Mouse (Mus musculus): Measurements from ENCODE around the gene Stx5a. TPM values are rescaled to one million over a fixed set of nuclear protein-coding genes. Genes with fewer than 3 reads are reported as not detected.

Stx5a gene
- polyA plus RNA-seq (2015; fragmentation: Nextera tagmentation; extraction: Ambion mirVana), result 150 and 154 TPM in 2 replicates

GRCm38 (mm10) chr19:8741243-8741869, at the start of gene Stx5a:
Gene Stx5a, plus strand, starts transcription at chr19:8741413.
- no peaks in the 10 kb centered on the region for H3K27me3 ChIP-seq (ENCODE audit: insufficient read depth, low read length)
- H3K27ac ChIP-seq (ENCODE audit: low read length), result peak within 1 kb of the TSS; percentile 98
- WGBS, result under 1% methylated on average over 36 of the region's 36 CpGs
- no peaks in the 10 kb centered on the region for H3K9me3 ChIP-seq (ENCODE audit: low read length)
- peak within 1 kb of the TSS; percentile 89 for H3K4me3 ChIP-seq (ENCODE audit: low read length)
- ATAC-seq (ENCODE audit: low FRiP score, low TSS enrichment), result peak; percentile 98
- peaks cover 50% of the 10 kb centered on the region for H3K36me3 ChIP-seq (ENCODE audit: insufficient read depth, low read length)
- H3K4me2 ChIP-seq (replicated peaks; ENCODE audit: low read depth, low read length), result peak within 1 kb of the TSS; percentile 99
- H3K9ac ChIP-seq (replicated peaks; ENCODE audit: low read length), result peak within 1 kb of the TSS; percentile 87
- peaks cover 29% of the 10 kb centered on the region for H3K4me1 ChIP-seq (ENCODE audit: insufficient read depth, low read length)

GRCm38 (mm10) chr19:8691871-8692539, 49.2 kb upstream of the Stx5a start:
- 60% methylated on average over 9 of the region's 9 CpGs for WGBS
- ATAC-seq (ENCODE audit: low FRiP score, low TSS enrichment), result no peak
- no peaks in the 10 kb centered on the region for H3K9me3 ChIP-seq (ENCODE audit: low read length)

GRCm38 (mm10) chr19:8692740-8693139, 48.5 kb upstream of the Stx5a start:
- no peak for ATAC-seq (ENCODE audit: low FRiP score, low TSS enrichment)

More at GRCm38 (mm10) chr19:8691871-8692539, 49.2 kb upstream of the Stx5a start:
- H3K9ac ChIP-seq (replicated peaks; ENCODE audit: low read length), result no peak overlapping the region
- no peaks in the 10 kb centered on the region for H3K36me3 ChIP-seq (ENCODE audit: insufficient read depth, low read length)
- no peaks in the 10 kb centered on the region for H3K4me1 ChIP-seq (ENCODE audit: insufficient read depth, low read length)
- H3K4me2 ChIP-seq (replicated peaks; ENCODE audit: low read depth, low read length), result no peak overlapping the region
- H3K27ac ChIP-seq (ENCODE audit: low read length), result no peak overlapping the region
- H3K27me3 ChIP-seq (ENCODE audit: insufficient read depth, low read length), result no peaks in the 10 kb centered on the region
- H3K4me3 ChIP-seq (ENCODE audit: low read length), result no peak overlapping the region

GRCm38 (mm10) chr19:8695330-8695729, 45.9 kb upstream of the Stx5a start:
- Histone ChIP-seq H3K27ac (ENCODE audit: low read length) (no peak overlapping the region), H3K27me3 (ENCODE audit: insufficient read depth, low read length) (no peaks in the 10 kb centered on the region), H3K9me3 (ENCODE audit: low read length) (no peaks in the 10 kb centered on the region), H3K4me3 (ENCODE audit: low read length) (no peak overlapping the region), H3K4me1 (ENCODE audit: insufficient read depth, low read length) (no peaks in the 10 kb centered on the region), H3K9ac (replicated peaks; ENCODE audit: low read length) (0 out of 2 replicates have a peak overlapping the region, but pooled peaks have one; percentile 6), H3K4me2 (replicated peaks; ENCODE audit: low read depth, low read length) (no peak overlapping the region), H3K36me3 (ENCODE audit: insufficient read depth, low read length) (no peaks in the 10 kb centered on the region)
- 58% methylated on average over 6 of the region's 6 CpGs for WGBS
- ATAC-seq (ENCODE audit: low FRiP score, low TSS enrichment), result peak; percentile 73; the same call in 1 of the 2 replicates

More at GRCm38 (mm10) chr19:8692740-8693139, 48.5 kb upstream of the Stx5a start:
- H3K9ac ChIP-seq (replicated peaks; ENCODE audit: low read length), result no peak overlapping the region
- H3K4me1 ChIP-seq (ENCODE audit: insufficient read depth, low read length), result no peaks in the 10 kb centered on the region
- WGBS, result 79% methylated on average over 5 of the region's 5 CpGs
- H3K27me3 ChIP-seq (ENCODE audit: insufficient read depth, low read length), result no peaks in the 10 kb centered on the region
- no peak overlapping the region for H3K27ac ChIP-seq (ENCODE audit: low read length)
- no peak overlapping the region for H3K4me2 ChIP-seq (replicated peaks; ENCODE audit: low read depth, low read length)
- no peaks in the 10 kb centered on the region for H3K9me3 ChIP-seq (ENCODE audit: low read length)
- no peaks in the 10 kb centered on the region for H3K36me3 ChIP-seq (ENCODE audit: insufficient read depth, low read length)
- H3K4me3 ChIP-seq (ENCODE audit: low read length), result no peak overlapping the region

GRCm38 (mm10) chr19:8699652-8700051, 41.6 kb upstream of the Stx5a start:
- WGBS, result 82% methylated on average over 9 of the region's 9 CpGs
- no peaks in the 10 kb centered on the region for H3K36me3 ChIP-seq (ENCODE audit: insufficient read depth, low read length)
- H3K4me3 ChIP-seq (ENCODE audit: low read length), result no peak overlapping the region
- H3K4me1 ChIP-seq (ENCODE audit: insufficient read depth, low read length), result peaks cover 7% of the 10 kb centered on the region
- H3K27ac ChIP-seq (ENCODE audit: low read length), result no peak overlapping the region
- no peaks in the 10 kb centered on the region for H3K9me3 ChIP-seq (ENCODE audit: low read length)
- no peaks in the 10 kb centered on the region for H3K27me3 ChIP-seq (ENCODE audit: insufficient read depth, low read length)
- no peak overlapping the region for H3K9ac ChIP-seq (replicated peaks; ENCODE audit: low read length)
- H3K4me2 ChIP-seq (replicated peaks; ENCODE audit: low read depth, low read length), result no peak overlapping the region
- no peak for ATAC-seq (ENCODE audit: low FRiP score, low TSS enrichment)

GRCm38 (mm10) chr19:8702458-8702857, 38.8 kb upstream of the Stx5a start:
- Histone ChIP-seq H3K4me2 (replicated peaks; ENCODE audit: low read depth, low read length) (no peak overlapping the region), H3K9me3 (ENCODE audit: low read length) (no peaks in the 10 kb centered on the region), H3K4me3 (ENCODE audit: low read length) (no peak overlapping the region), H3K9ac (replicated peaks; ENCODE audit: low read length) (no peak overlapping the region), H3K36me3 (ENCODE audit: insufficient read depth, low read length) (peaks cover 8% of the 10 kb centered on the region), H3K4me1 (ENCODE audit: insufficient read depth, low read length) (peaks cover 7% of the 10 kb centered on the region), H3K27ac (ENCODE audit: low read length) (peak overlapping the region; percentile 43; the same call in 1 of the 2 replicates), H3K27me3 (ENCODE audit: insufficient read depth, low read length) (no peaks in the 10 kb centered on the region)
- no peak for ATAC-seq (ENCODE audit: low FRiP score, low TSS enrichment)
- 57% methylated on average over 3 of the region's 3 CpGs for WGBS

GRCm38 (mm10) chr19:8703571-8703970, 37.6 kb upstream of the Stx5a start:
- H3K9me3 ChIP-seq (ENCODE audit: low read length), result no peaks in the 10 kb centered on the region
- H3K4me2 ChIP-seq (replicated peaks; ENCODE audit: low read depth, low read length), result no peak overlapping the region
- peaks cover 7% of the 10 kb centered on the region for H3K4me1 ChIP-seq (ENCODE audit: insufficient read depth, low read length)
- peaks cover 20% of the 10 kb centered on the region for H3K36me3 ChIP-seq (ENCODE audit: insufficient read depth, low read length)
- no peak overlapping the region for H3K4me3 ChIP-seq (ENCODE audit: low read length)
- H3K27me3 ChIP-seq (ENCODE audit: insufficient read depth, low read length), result no peaks in the 10 kb centered on the region
- no peak overlapping the region for H3K27ac ChIP-seq (ENCODE audit: low read length)
- H3K9ac ChIP-seq (replicated peaks; ENCODE audit: low read length), result no peak overlapping the region
- ATAC-seq (ENCODE audit: low FRiP score, low TSS enrichment), result no peak
- 84% methylated on average over 3 of the region's 4 CpGs for WGBS

- no peak overlapping the region for H3K27ac ChIP-seq (ENCODE audit: low read length)
- 78% methylated on average over 6 of the region's 6 CpGs for WGBS
- H3K4me2 ChIP-seq (replicated peaks; ENCODE audit: low read depth, low read length), result no peak overlapping the region
- no peak overlapping the region for H3K9ac ChIP-seq (replicated peaks; ENCODE audit: low read length)
- no peaks in the 10 kb centered on the region for H3K9me3 ChIP-seq (ENCODE audit: low read length)
- H3K27me3 ChIP-seq (ENCODE audit: insufficient read depth, low read length), result no peaks in the 10 kb centered on the region
- no peak for ATAC-seq (ENCODE audit: low FRiP score, low TSS enrichment)
- H3K4me1 ChIP-seq (ENCODE audit: insufficient read depth, low read length), result peaks cover 11% of the 10 kb centered on the region
- H3K36me3 ChIP-seq (ENCODE audit: insufficient read depth, low read length), result peaks cover 36% of the 10 kb centered on the region
- no peak overlapping the region for H3K4me3 ChIP-seq (ENCODE audit: low read length)
Observed at GRCm38 (mm10) chr19:8705026-8705708, 36.0 kb upstream of the Stx5a start.

GRCm38 (mm10) chr19:8706132-8706667, 35.0 kb upstream of the Stx5a start:
- H3K4me3 ChIP-seq (ENCODE audit: low read length), result no peak overlapping the region
- peaks cover 21% of the 10 kb centered on the region for H3K4me1 ChIP-seq (ENCODE audit: insufficient read depth, low read length)
- ATAC-seq (ENCODE audit: low FRiP score, low TSS enrichment), result no peak
- no peaks in the 10 kb centered on the region for H3K9me3 ChIP-seq (ENCODE audit: low read length)
- H3K4me2 ChIP-seq (replicated peaks; ENCODE audit: low read depth, low read length), result no peak overlapping the region
- no peak overlapping the region for H3K27ac ChIP-seq (ENCODE audit: low read length)
- peaks cover 46% of the 10 kb centered on the region for H3K36me3 ChIP-seq (ENCODE audit: insufficient read depth, low read length)
- H3K27me3 ChIP-seq (ENCODE audit: insufficient read depth, low read length), result no peaks in the 10 kb centered on the region
- H3K9ac ChIP-seq (replicated peaks; ENCODE audit: low read length), result no peak overlapping the region
- WGBS, result 85% methylated on average over 7 of the region's 7 CpGs
